Mouse (Mus musculus) testis, adult 2 months (tissue): ENCODE results near the gene Gucy1b1.

Experiments used
- CTCF ChIP-seq: fragments of 200-500 bp; IDR thresholded peaks from 2 replicates; pipeline ENCODE4 v1.5.1; 2012; ENCODE audit warnings: low read depth, mild to moderate bottlenecking, inconsistent platforms, low read length, moderate library complexity; ENCODE audit not compliant: control insufficient read depth, insufficient read depth, insufficient replicate concordance
- POLR2A ChIP-seq: fragments of 200-500 bp; IDR thresholded peaks from 2 replicates; pipeline ENCODE4 v1.6.1; 2012; ENCODE audit warnings: low read depth, mild to moderate bottlenecking, inconsistent platforms, low read length, moderate library complexity; ENCODE audit not compliant: control insufficient read depth

DNA sequence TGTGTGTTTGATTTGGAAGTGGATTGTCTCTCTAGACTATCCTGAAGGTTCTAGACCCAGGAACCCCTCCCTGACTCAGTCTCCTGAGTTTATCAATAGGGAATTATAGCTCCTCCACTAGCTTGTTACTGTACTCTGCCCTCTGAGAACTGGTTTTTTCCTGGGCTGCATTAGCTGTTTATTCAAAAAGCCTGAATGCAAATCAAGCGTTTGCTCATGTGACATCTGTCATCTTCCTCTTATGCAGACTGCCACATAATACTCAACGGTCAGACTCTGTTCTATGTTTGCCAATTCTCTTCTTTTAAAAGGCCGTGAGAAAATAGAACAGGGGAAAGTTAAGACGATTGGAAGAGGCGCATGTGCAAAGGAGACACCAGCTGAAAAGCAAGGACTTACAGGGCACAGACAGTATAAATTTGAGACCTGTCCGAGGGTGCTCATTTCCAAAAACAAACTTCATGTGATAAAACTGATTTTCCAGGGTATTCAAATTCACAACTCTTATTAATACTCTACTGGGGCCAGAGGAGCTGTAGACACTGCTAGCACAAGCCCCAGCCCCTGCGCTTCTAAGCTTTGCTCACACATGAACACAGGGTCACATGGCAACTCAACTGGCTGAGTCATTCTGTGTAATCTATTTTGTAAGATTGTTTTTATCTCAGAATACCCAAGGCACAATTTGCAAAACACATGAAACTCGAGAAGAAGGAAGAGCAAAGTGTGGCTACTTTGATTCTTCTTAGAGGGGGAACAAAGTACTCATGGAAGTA is 91.2 kb downstream of the Gucy1b1 start:
- TF ChIP-seq CTCF (no peak), POLR2A (no peak)
